Mouse (Mus musculus): ENCODE results near the gene Gm12794.
"Not testable (repeated sequence)": the region's sequence is repeated elsewhere in the genome, so short reads cannot be mapped to it uniquely, and the experiment has no call there.

The Gm12794 gene

DNA sequence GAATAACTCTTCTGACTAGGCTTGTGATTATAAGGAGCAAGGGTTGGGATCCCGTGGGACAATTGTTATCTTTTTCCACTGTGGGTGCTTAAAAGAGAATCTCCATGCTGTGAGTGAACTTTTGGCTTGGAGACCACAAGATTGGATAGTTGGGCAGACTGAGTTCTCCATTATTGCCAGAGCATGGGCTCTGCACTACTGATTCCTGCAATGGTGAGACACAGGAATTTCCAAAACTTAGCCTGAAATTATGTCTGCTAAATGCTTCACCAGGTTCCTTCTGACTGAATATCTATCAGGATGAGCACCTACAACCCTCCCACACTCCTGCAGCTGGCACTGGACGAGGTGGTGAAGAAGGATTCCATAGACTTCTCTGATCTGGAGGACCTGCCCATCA lies at the start of gene Gm12794:
Gene Gm12794 (plus strand): TSS at position 301 of the 400 bp plus-strand sequence.
- DNase-seq = not testable (repeated sequence)

DNA sequence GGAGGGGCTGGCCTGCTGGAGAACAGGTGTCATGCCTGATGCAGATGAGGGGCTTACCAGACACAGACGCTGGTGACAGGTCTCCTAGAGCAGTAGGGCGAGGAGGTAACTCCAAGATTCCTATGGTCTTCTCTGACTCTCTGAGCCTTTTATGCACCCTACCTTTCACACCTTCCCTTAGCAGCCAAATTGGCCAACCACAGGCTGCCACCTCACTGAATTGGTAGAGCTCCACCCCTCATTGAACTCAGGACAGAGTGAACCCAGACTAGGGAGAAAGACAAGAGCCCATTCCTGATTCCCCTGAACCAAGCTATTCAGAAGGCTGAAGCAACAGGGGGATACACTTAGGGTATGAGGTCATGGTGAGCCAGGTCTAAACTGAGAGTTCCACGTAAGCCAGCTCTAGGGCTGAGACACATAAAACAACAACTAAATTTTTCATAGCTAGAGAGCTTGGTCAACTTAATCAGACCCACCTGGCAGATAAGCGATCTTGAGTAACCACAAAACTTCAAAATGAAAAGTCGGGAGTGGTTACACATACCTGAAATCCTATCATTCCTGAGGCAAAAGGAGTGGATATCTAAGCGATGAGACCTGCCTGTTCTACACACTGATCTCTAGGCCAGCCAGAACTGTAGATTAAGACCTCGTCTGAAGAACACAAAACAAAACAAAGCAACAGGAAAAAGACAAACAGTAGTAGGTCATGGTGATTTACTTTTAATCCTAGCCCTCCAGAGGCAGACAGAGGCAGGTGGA lies 46.4 kb upstream of the Gm12794 start, which contains the start of gene C130073F10Rik:
Gene C130073F10Rik (minus strand): TSS at position 134 of the 765 bp plus-strand sequence.
- DNase-seq = no peak

DNA sequence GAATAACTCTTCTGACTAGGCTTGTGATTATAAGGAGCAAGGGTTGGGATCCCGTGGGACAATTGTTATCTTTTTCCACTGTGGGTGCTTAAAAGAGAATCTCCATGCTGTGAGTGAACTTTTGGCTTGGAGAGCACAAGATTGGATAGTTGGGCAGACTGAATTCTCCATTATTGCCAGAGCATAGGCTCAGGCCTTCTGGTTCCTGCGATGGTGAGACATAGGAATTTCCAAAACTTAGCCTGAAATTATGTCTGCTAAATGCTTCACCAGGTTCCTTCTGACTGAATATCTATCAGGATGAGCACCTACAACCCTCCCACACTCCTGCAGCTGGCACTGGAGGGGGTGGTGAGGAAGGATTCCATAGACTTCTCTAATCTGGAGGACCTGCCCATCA lies 31.4 kb upstream of the Gm12794 start, which contains the start of gene Gm12800:
Gene Gm12800 (plus strand): TSS at position 301 of the 400 bp plus-strand sequence.
- DNase-seq = not testable (repeated sequence)

DNA sequence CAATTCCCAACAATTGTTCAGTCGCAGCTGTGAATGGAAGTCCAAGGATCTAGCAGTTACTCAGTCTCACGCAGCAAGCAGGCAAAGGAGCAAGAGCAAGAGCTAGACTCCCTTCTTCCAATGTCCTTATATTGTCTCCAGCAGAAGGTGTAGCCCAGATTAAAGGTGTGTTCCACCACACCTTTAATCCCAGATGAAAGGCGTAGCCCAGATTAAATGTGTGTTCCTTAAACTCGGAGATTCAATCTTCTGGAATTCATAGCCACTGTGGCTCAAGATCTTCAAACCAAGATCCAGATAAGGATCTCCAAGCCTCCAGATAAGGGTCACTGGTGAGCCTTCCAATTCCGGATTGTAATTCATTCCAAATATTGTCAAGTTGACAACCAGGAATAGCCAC lies 40.7 kb downstream of the Gm12794 start, which contains the start of gene Gm12790:
Gene Gm12790 (minus strand): TSS at position 101 of the 400 bp plus-strand sequence.
- not testable (repeated sequence) for DNase-seq

DNA sequence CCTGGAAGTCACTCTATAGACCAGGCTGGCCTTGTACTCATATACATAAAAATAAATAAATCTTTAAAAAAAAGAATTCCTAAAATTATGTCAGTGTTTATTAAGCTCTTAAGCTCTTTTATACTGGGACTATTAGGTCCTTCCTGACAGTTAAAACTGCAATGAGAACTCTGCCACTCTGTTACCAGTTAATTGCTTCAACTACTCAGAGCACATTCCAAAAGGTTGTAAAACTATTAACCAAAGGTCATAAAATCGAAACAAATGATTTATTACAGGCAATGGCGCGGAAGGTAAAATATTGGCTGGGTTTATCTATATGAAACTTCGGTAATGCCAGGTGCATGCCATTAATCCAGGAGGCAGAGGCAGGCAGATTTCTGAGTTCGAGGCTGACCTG lies 45.5 kb downstream of the Gm12794 start:
- no peak for DNase-seq

DNA sequence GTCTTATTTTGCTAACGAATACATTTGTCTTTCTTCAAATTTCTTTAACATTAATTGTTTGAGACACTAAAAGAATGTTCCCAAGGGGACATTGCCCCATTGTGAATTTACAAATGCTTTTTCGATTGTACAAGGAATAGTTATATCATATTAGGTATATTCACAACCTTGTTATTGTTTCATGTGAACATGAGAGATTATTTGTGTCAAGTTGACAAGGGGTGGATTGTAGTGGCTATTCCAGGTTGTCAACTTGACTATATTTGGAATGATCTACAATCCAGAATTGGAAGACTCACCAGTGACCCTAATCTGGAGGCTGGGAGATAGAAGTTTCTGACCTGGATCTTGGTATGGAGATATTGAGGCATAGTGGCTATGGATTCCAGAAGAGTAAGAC lies 46.1 kb downstream of the Gm12794 start, which contains the start of gene Gm12789:
Gene Gm12789 (plus strand): TSS at position 301 of the 400 bp plus-strand sequence.
- not testable (repeated sequence) for DNase-seq
